Mouse (Mus musculus) urinary bladder, postnatal 4 days (tissue): ENCODE measurements around the gene Olfr1180.
"Not testable (repeated sequence)": the region's sequence is repeated elsewhere in the genome, so short reads cannot be mapped to it uniquely, and the experiment has no call there.

Experiments
- DNase-seq, 2 experiments: peaks; one replicate each; pipeline ENCODE4 v3.0.0; 2021 to 2022; ENCODE audit warnings: low spot score in 2 of 2

The Olfr1180 gene

GRCm38 (mm10) chr2:88419051-88419450 lies at the start of gene Olfr1180:
Olfr1180 (minus strand) TSS chr2:88419151.
- DNase-seq = no peak

GRCm38 (mm10) chr2:88454567-88454966 lies 35.6 kb upstream of the Olfr1180 start, which contains the start of gene Olfr1183:
Olfr1183 (plus strand) TSS chr2:88454867.
- not testable (repeated sequence) for DNase-seq

- DNase-seq = no peak
These were observed 30.1 kb upstream of the Olfr1180 start, which contains the start of gene Gm13757 for GRCm38 (mm10) chr2:88449031-88449430. Gm13757 (minus strand) TSS chr2:88449131.

GRCm38 (mm10) chr2:88426071-88426470 lies 7.1 kb upstream of the Olfr1180 start, which contains the start of gene Olfr1181:
Olfr1181 (minus strand) TSS chr2:88426171.
- DNase-seq = no peak

GRCm38 (mm10) chr2:88406353-88406752 lies 12.6 kb downstream of the Olfr1180 start, which contains the start of gene Olfr1179:
Olfr1179 (minus strand) TSS chr2:88406453.
- no peak for DNase-seq

GRCm38 (mm10) chr2:88386762-88387161 lies 32.2 kb downstream of the Olfr1180 start, which contains the start of gene Olfr1178:
Olfr1178 (plus strand) TSS chr2:88387062.
- DNase-seq = no peak
